Mouse (Mus musculus) intestine, embryonic 14.5 days (tissue): ENCODE measurements around the gene Casp9. TPM values are rescaled to one million over a fixed set of nuclear protein-coding genes. Genes with fewer than 3 reads are reported as not detected.

Experiments
- ATAC-seq: fragments of 200-750 bp; cut with Nextera tagmentation; replicated peaks from 2 replicates; pipeline ENCODE4 v1.8.0; 2017; ENCODE audit warnings: low read depth, moderate number of reproducible peaks, moderate TSS enrichment, moderate library complexity; ENCODE audit not compliant: low FRiP score, low TSS enrichment
- DNase-seq: peaks from one replicate; pipeline ENCODE4 v3.0.0-alpha.2; 2018; ENCODE audit warnings: low spot score
- H3K27ac ChIP-seq: fragments of 300-500 bp; sonication (generic); 2 replicates; pipeline ENCODE4 v1.5.1; 2014; ENCODE audit warnings: low read depth, mild to moderate bottlenecking, control low read depth
- H3K27me3 ChIP-seq: fragments of 300-500 bp; sonication (generic); replicated peaks from 2 replicates; pipeline ENCODE4 v1.6.1; 2014; ENCODE audit warnings: low read length, control low read depth; ENCODE audit not compliant: control insufficient read depth, insufficient read depth
- H3K36me3 ChIP-seq: fragments of 300-500 bp; sonication (generic); 2 replicates; pipeline ENCODE4 v1.6.1; 2014; ENCODE audit warnings: low read length, control low read depth; ENCODE audit not compliant: control insufficient read depth, insufficient read depth
- H3K4me1 ChIP-seq: fragments of 300-500 bp; sonication (generic); replicated peaks from 2 replicates; pipeline ENCODE4 v1.6.1; 2014; ENCODE audit warnings: low read length, control low read depth, mixed read lengths; ENCODE audit not compliant: control insufficient read depth, insufficient read depth
- H3K4me2 ChIP-seq: fragments of 300-500 bp; sonication (generic); 2 replicates; pipeline ENCODE4 v1.6.1; 2014; ENCODE audit warnings: low read length
- H3K4me3 ChIP-seq: fragments of 300-500 bp; sonication (generic); 2 replicates; pipeline ENCODE4 v1.5.1; 2014; ENCODE audit warnings: low read depth, low read length, control low read depth, mixed read lengths
- H3K9ac ChIP-seq: fragments of 300-500 bp; sonication (generic); 2 replicates; pipeline ENCODE4 v1.6.1; 2014; ENCODE audit warnings: mild to moderate bottlenecking, low read length
- H3K9me3 ChIP-seq: fragments of 300-500 bp; sonication (generic); 2 replicates; pipeline ENCODE4 v1.6.1; 2016; ENCODE audit warnings: low read length, control low read depth; ENCODE audit not compliant: control insufficient read depth
- WGBS: fragments of 180-500 bp; shearing (Covaris S2); extraction: QIAGEN DNeasy Blood & Tissue Kit; methylation state at CpG from one replicate; pipeline ENCODE4 v1.1.7; 2014; 5-methylcytosine and 5-hydroxymethylcytosine counted together
- polyA plus RNA-seq: library from polyadenylated mRNA; unstranded; fragments of >200 nt; fragmentation: Nextera tagmentation; extraction: Ambion mirVana; gene quantifications from 2 replicates; pipeline ENCODE4 v1.2.1, GENCODE M21; 2014

Gene Casp9
- polyA plus RNA-seq, 1 experiment from 2014 or later: 19.3 TPM

DNA sequence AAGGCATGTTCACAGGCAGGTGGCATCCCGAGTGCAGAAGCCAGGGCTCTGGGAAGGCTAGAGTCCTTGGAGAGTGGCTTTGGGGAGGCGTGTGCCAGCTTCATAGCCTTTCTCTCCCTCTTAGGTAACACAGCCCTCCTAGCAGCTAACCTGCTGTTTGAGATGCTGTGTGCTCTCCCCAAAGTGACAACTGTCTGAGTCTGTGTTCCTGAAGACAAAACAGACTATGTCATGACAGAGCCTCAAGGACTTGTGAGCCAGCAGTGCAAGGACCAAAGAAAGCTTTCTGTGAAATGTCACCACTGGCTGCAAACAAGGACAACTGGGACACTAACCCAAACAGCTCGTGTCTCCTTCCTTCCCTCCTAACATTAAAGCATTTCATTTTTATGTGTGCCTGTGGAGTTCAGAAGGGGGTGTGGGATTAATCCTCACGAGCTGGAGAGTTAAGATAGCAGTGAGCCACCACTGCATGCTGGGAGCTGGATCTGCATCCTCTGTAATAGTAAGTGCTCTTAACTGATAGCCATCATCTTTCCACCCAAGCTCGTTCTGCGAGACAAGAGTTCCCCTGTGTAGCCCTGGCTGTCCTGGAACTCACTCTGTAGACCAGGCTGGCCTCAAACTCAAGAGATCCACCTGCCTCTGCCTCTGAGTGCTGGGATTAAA lies 34.4 kb upstream of the Casp9 start:
- no peak overlapping the region for H3K9ac ChIP-seq
- no peak for DNase-seq
- 70% methylated on average over 6 of the region's 6 CpGs for WGBS
- H3K27ac ChIP-seq: no peak overlapping the region
- H3K4me1 ChIP-seq: no peaks in the 10 kb centered on the region
- H3K9me3 ChIP-seq: no peaks in the 10 kb centered on the region
- H3K4me3 ChIP-seq: no peak overlapping the region
- no peak overlapping the region for H3K4me2 ChIP-seq
- peaks cover 25% of the 10 kb centered on the region for H3K36me3 ChIP-seq
- ATAC-seq: no peak
- H3K27me3 ChIP-seq: no peaks in the 10 kb centered on the region

DNA sequence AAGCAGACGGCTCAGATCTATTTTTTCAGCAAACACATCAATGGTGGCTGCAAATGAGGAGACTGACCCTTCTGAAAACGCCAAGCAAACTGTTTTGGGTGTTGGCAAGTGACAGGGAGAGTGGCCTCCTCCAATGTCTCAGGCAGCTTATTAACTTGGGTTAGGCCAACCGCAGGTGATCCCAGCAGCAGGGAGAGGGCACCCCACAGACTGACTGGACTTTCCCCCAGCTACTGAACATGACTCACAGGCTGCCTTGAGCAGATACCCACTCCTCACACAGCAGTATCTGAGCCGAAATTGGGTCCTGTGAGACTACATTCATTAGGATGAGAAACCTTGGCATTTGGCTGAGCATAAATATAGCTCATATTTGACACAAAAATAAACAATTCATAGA lies 32.5 kb upstream of the Casp9 start:
- Histone ChIP-seq H3K36me3 (peaks cover 38% of the 10 kb centered on the region), H3K9ac (no peak overlapping the region)
- 80% methylated on average over 4 of the region's 4 CpGs for WGBS

DNA sequence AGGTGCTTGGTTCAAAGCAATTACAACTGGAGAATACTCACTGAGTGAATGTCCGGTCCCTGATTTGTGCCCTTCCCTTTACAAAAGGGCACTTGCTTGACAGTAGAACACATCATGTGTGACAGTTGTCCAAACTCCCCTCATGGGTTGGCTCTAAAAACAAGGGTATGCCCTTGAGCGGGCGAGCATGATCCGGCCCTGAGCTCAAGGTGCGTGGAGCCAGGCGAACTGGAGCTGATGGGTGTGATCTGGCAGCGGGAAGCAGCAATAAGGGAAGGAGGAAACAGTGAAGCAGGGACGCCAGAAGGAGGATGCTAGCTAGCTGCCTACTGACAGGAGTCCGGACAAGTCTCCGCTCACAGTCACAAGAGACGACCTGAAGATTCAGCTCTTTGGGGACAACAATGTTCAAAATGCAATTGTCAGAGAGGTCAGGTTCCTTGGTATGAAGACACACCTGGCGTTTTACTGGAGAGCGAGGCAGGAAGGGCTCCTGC lies 31.3 kb upstream of the Casp9 start:
- Histone ChIP-seq H3K36me3 (peaks cover 39% of the 10 kb centered on the region), H3K27ac (no peak overlapping the region), H3K4me1 (peaks cover 5% of the 10 kb centered on the region; the same call in 1 of the 2 replicates), H3K9ac (no peak overlapping the region), H3K4me2 (no peak overlapping the region), H3K27me3 (no peaks in the 10 kb centered on the region), H3K9me3 (no peaks in the 10 kb centered on the region), H3K4me3 (no peak overlapping the region)
- no peak for DNase-seq
- no peak for ATAC-seq
- WGBS: 91% methylated on average over 13 of the region's 13 CpGs

More for the DNA sequence above, 32.5 kb upstream of the Casp9 start:
- Histone ChIP-seq H3K4me3 (no peak overlapping the region), H3K27ac (no peak overlapping the region), H3K4me2 (no peak overlapping the region), H3K27me3 (no peaks in the 10 kb centered on the region), H3K4me1 (no peaks in the 10 kb centered on the region), H3K9me3 (no peaks in the 10 kb centered on the region)
- DNase-seq (no peak), ATAC-seq (no peak)

- H3K9ac ChIP-seq: no peak overlapping the region
- H3K9me3 ChIP-seq: no peaks in the 10 kb centered on the region
- H3K4me3 ChIP-seq: no peak overlapping the region
- no peak overlapping the region for H3K4me2 ChIP-seq
- no peak overlapping the region for H3K27ac ChIP-seq
- peaks cover 13% of the 10 kb centered on the region for H3K4me1 ChIP-seq
- peaks cover 52% of the 10 kb centered on the region for H3K36me3 ChIP-seq
- ATAC-seq (no peak), DNase-seq (no peak)
- no peaks in the 10 kb centered on the region for H3K27me3 ChIP-seq
- WGBS: 90% methylated on average over 12 of the region's 12 CpGs
Measured at GRCm38 (mm10) chr4:141763476-141763875, 29.9 kb upstream of the Casp9 start.

DNA sequence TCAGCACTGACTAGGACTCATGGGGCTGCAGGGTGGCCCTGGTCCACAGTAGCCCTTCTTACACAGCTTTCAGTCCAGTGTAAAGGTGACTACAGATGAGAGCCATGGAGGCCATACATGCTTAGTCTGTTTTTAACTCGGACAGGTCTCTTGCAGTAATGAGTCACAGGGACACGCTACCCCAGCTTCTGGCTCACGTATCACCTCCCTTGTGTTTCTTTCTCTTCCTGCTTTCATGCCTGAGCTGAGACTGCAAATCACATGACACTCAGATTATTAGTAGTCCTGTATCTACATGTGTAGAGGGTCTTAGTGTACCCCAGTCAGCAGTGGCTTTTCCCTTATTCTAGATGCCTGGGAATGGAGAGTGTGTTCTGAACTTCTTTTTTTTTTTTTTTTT lies 28.4 kb upstream of the Casp9 start:
- H3K4me3 ChIP-seq: no peak overlapping the region
- ATAC-seq: no peak
- H3K9me3 ChIP-seq: no peaks in the 10 kb centered on the region
- DNase-seq: no peak
- H3K36me3 ChIP-seq: peaks cover 67% of the 10 kb centered on the region
- H3K4me1 ChIP-seq: peaks cover 13% of the 10 kb centered on the region
- no peak overlapping the region for H3K27ac ChIP-seq
- no peak overlapping the region for H3K9ac ChIP-seq
- no peaks in the 10 kb centered on the region for H3K27me3 ChIP-seq
- 91% methylated on average over 3 of the region's 3 CpGs for WGBS
- no peak overlapping the region for H3K4me2 ChIP-seq

DNA sequence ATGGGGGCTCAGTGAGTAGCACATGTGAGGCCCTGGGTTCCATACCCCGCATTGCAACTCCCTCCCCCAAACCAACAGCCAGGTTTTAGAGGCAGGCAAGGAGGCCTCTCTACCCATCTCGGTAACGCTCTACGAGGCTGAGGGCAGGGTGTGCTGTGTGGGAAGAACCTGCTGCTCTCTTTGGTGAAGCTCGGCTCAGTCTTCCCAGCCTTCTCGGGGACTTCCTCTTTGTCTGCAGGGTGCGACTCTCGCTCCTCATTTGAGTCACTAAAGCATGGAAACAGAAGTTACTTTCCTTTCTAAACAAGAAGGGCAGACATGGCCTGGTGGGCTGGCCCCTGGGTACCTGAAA lies 27.1 kb upstream of the Casp9 start:
- H3K4me2 ChIP-seq: 0 out of 2 replicates have a peak overlapping the region, but pooled peaks have one; percentile 4
- H3K4me1 ChIP-seq: peaks cover 13% of the 10 kb centered on the region
- 78% methylated on average over 8 of the region's 8 CpGs for WGBS
- H3K4me3 ChIP-seq: no peak overlapping the region
- H3K9me3 ChIP-seq: no peaks in the 10 kb centered on the region
- H3K36me3 ChIP-seq: peaks cover 80% of the 10 kb centered on the region
- no peak for DNase-seq
- ATAC-seq: 0 out of 2 replicates have a peak, but pooled peaks have one; percentile 13
- peak overlapping the region; percentile 85 for H3K27ac ChIP-seq
- no peaks in the 10 kb centered on the region for H3K27me3 ChIP-seq
- H3K9ac ChIP-seq: no peak overlapping the region

GRCm38 (mm10) chr4:141766668-141767352 lies 26.6 kb upstream of the Casp9 start:
- H3K27me3 ChIP-seq: no peaks in the 10 kb centered on the region
- peak; percentile 74 for DNase-seq
- no peak overlapping the region for H3K9ac ChIP-seq
- WGBS: 39% methylated on average over 19 of the region's 19 CpGs
- H3K36me3 ChIP-seq: peaks cover 81% of the 10 kb centered on the region
- H3K4me2 ChIP-seq: peak overlapping the region; percentile 4; the same call in 1 of the 2 replicates
- H3K9me3 ChIP-seq: no peaks in the 10 kb centered on the region
- H3K4me3 ChIP-seq: no peak overlapping the region
- peak; percentile 70 for ATAC-seq
- peak overlapping the region; percentile 85 for H3K27ac ChIP-seq
- peaks cover 13% of the 10 kb centered on the region for H3K4me1 ChIP-seq

GRCm38 (mm10) chr4:141767353-141768036 lies 25.9 kb upstream of the Casp9 start:
- no peak for DNase-seq
- H3K36me3 ChIP-seq: peaks cover 80% of the 10 kb centered on the region

More at GRCm38 (mm10) chr4:141767353-141768036, 25.9 kb upstream of the Casp9 start:
- H3K4me3 ChIP-seq: no peak overlapping the region
- 0 out of 2 replicates have a peak, but pooled peaks have one; percentile 41 for ATAC-seq
- H3K27me3 ChIP-seq: no peaks in the 10 kb centered on the region
- no peaks in the 10 kb centered on the region for H3K9me3 ChIP-seq
- H3K4me1 ChIP-seq: peaks cover 13% of the 10 kb centered on the region
- H3K4me2 ChIP-seq: peak overlapping the region; percentile 4; the same call in 1 of the 2 replicates
- WGBS: 66% methylated on average over 19 of the region's 19 CpGs
- no peak overlapping the region for H3K9ac ChIP-seq
- H3K27ac ChIP-seq: peak overlapping the region; percentile 85
